Mouse (Mus musculus) limb, embryonic 11.5 days (tissue): ENCODE data around the gene Olfr984. TPM values are rescaled to one million over a fixed set of nuclear protein-coding genes. Genes with fewer than 3 reads are reported as not detected.

ENCODE experiments used
- ATAC-seq: fragments of 200-750 bp; cut with Nextera tagmentation; 2 replicates; pipeline ENCODE4 v1.8.0; 2017; ENCODE audit warnings: low read depth; ENCODE audit not compliant: insufficient number of reproducible peaks, low FRiP score, low TSS enrichment
- DNase-seq: peaks from one replicate; pipeline ENCODE4 v3.0.0-alpha.2; 2015; ENCODE audit warnings: low spot score
- H3K27ac ChIP-seq: fragments of 300-500 bp; sonication (generic); replicated peaks from 2 replicates; pipeline ENCODE4 v1.5.1; 2014; ENCODE audit warnings: low read depth, mild to moderate bottlenecking, low read length
- H3K27me3 ChIP-seq: fragments of 300-500 bp; sonication (generic); 2 replicates; pipeline ENCODE4 v1.6.1; 2014; ENCODE audit warnings: mild to moderate bottlenecking, low read length, mixed read lengths; ENCODE audit not compliant: control insufficient read depth, insufficient read depth
- H3K36me3 ChIP-seq: fragments of 300-500 bp; sonication (generic); 2 replicates; pipeline ENCODE4 v1.6.1; 2014; ENCODE audit warnings: mild to moderate bottlenecking, low read length, moderate library complexity, mixed read lengths; ENCODE audit not compliant: control insufficient read depth, insufficient read depth
- H3K4me1 ChIP-seq: fragments of 300-500 bp; sonication (generic); 2 replicates; pipeline ENCODE4 v1.6.1; 2014; ENCODE audit warnings: low read length, mixed read lengths; ENCODE audit not compliant: control insufficient read depth, insufficient read depth
- H3K4me2 ChIP-seq: fragments of 300-500 bp; sonication (generic); 2 replicates; pipeline ENCODE4 v1.6.1; 2014; ENCODE audit warnings: low read depth, mild to moderate bottlenecking, moderate library complexity; ENCODE audit not compliant: severe bottlenecking
- H3K4me3 ChIP-seq: fragments of 300-500 bp; sonication (generic); 2 replicates; pipeline ENCODE4 v1.5.1; 2014; ENCODE audit warnings: low read depth, low read length
- H3K9ac ChIP-seq: fragments of 300-500 bp; sonication (generic); 2 replicates; pipeline ENCODE4 v1.6.1; 2014; ENCODE audit warnings: mild to moderate bottlenecking, low read length
- H3K9me3 ChIP-seq: fragments of 300-500 bp; sonication (generic); 2 replicates; pipeline ENCODE4 v1.6.1; 2016; ENCODE audit warnings: low read length; ENCODE audit not compliant: control insufficient read depth
- WGBS: fragments of 180-500 bp; shearing (Covaris S2); extraction: QIAGEN DNeasy Blood & Tissue Kit; methylation state at CpG from one replicate; pipeline ENCODE4 v1.1.7; 2014; 5-methylcytosine and 5-hydroxymethylcytosine counted together
- polyA plus RNA-seq: library from polyadenylated mRNA; unstranded; fragments of >200 nt; fragmentation: Nextera tagmentation; extraction: Ambion mirVana; gene quantifications from 2 replicates; pipeline ENCODE4 v1.2.1, GENCODE M21; 2014

Olfr984 gene
- not detected in 2 replicates for polyA plus RNA-seq

- no peaks in the 10 kb centered on the region for H3K27me3 ChIP-seq
- no peaks in the 10 kb centered on the region for H3K4me1 ChIP-seq
- H3K27ac ChIP-seq, result no peak within 1 kb of the TSS
- H3K9me3 ChIP-seq, result no peaks in the 10 kb centered on the region
- no peak for DNase-seq
- H3K4me2 ChIP-seq, result no peak within 1 kb of the TSS
- no peaks in the 10 kb centered on the region for H3K36me3 ChIP-seq
- no peak for ATAC-seq
- 89% methylated on average over 2 of the region's 2 CpGs for WGBS
- H3K9ac ChIP-seq, result no peak within 1 kb of the TSS
- no peak within 1 kb of the TSS for H3K4me3 ChIP-seq
Observed at GRCm38 (mm10) chr9:40114106-40114505, at the start of gene Olfr984. Olfr984 (minus strand) TSS chr9:40114206.

- Histone ChIP-seq H3K9ac (no peak overlapping the region), H3K4me2 (no peak overlapping the region), H3K27me3 (no peaks in the 10 kb centered on the region), H3K4me3 (no peak overlapping the region), H3K4me1 (no peaks in the 10 kb centered on the region), H3K9me3 (no peaks in the 10 kb centered on the region), H3K36me3 (no peaks in the 10 kb centered on the region), H3K27ac (no peak overlapping the region)
- WGBS, result 71% methylated on average over 4 of the region's 4 CpGs
- ATAC-seq (no peak), DNase-seq (no peak)
Observed at GRCm38 (mm10) chr9:40155118-40155644, 41.2 kb upstream of the Olfr984 start.

- WGBS, result 62% methylated on average over 1 of the region's 1 CpGs
- Histone ChIP-seq H3K27me3 (no peaks in the 10 kb centered on the region), H3K4me2 (no peak overlapping the region)
Observed at GRCm38 (mm10) chr9:40141544-40141943, 27.5 kb upstream of the Olfr984 start.

DNA sequence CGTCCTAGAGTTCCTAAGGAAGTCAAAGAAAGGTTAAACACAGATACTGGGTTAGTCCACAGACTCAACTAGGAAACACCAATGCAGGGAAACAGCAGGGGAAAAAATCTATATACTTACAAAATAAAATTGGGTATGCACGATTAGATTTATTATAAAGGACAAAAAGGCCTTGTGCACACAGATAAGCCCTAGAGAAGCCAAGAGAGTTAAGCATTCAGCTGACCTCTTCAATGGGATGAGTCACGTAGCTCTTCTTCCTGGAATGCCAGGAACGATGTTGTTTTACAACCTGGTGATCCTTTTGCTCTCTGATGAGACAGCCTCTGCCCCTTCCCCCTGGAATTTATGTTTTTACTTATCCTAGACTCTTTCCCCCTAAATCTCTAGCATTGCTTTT is 25.5 kb upstream of the Olfr984 start:
- Histone ChIP-seq H3K9ac (no peak overlapping the region), H3K9me3 (no peaks in the 10 kb centered on the region), H3K4me2 (no peak overlapping the region), H3K36me3 (no peaks in the 10 kb centered on the region), H3K4me3 (no peak overlapping the region), H3K27ac (no peak overlapping the region), H3K4me1 (no peaks in the 10 kb centered on the region), H3K27me3 (no peaks in the 10 kb centered on the region)
- no peak for ATAC-seq
- DNase-seq, result no peak
- 61% methylated on average over 4 of the region's 4 CpGs for WGBS

More at GRCm38 (mm10) chr9:40141544-40141943, 27.5 kb upstream of the Olfr984 start:
- no peak overlapping the region for H3K4me3 ChIP-seq
- H3K9me3 ChIP-seq, result no peaks in the 10 kb centered on the region
- H3K9ac ChIP-seq, result no peak overlapping the region
- DNase-seq (no peak), ATAC-seq (no peak)
- H3K27ac ChIP-seq, result no peak overlapping the region
- no peaks in the 10 kb centered on the region for H3K36me3 ChIP-seq
- H3K4me1 ChIP-seq, result no peaks in the 10 kb centered on the region

DNA sequence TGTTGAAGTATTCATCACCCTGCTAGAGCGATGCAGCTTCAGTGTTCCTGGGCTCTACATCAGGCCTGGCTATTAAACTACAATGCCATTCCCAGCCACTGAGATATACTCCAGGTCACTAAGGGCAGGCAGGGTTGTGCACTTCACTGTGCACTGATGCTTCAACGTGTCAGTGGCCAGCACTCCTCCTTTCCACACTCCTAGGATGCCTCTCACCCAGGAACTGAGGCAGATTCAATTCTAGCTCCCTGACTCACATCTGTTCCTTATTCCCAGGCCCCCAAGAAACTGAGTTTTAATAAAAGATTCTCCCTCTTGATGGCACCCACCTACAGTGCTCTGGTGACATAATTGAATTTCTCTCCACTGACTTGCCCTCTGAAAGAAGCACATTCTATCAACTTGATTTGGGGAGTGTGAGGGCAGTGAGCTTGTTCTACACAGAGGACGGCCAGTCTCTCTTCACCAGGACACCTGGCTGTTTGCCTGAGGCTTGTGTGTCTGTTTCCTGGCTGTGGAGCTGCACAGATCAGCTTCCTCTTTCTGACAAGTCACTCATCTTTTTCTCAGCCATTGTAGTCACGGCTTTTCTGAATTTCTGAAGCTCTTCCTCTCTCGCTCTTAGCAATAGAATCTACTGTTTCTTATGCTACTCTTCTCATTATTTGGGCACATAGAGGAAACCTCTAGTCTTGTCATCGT is 23.1 kb upstream of the Olfr984 start:
- H3K27me3 ChIP-seq, result no peaks in the 10 kb centered on the region
- ATAC-seq (no peak), DNase-seq (no peak)
- H3K9ac ChIP-seq, result no peak overlapping the region
- no peak overlapping the region for H3K4me2 ChIP-seq
- H3K4me3 ChIP-seq, result no peak overlapping the region
- H3K4me1 ChIP-seq, result no peaks in the 10 kb centered on the region
- no peaks in the 10 kb centered on the region for H3K9me3 ChIP-seq
- H3K27ac ChIP-seq, result no peak overlapping the region
- WGBS, result 79% methylated on average over 6 of the region's 6 CpGs
- H3K36me3 ChIP-seq, result no peaks in the 10 kb centered on the region

DNA sequence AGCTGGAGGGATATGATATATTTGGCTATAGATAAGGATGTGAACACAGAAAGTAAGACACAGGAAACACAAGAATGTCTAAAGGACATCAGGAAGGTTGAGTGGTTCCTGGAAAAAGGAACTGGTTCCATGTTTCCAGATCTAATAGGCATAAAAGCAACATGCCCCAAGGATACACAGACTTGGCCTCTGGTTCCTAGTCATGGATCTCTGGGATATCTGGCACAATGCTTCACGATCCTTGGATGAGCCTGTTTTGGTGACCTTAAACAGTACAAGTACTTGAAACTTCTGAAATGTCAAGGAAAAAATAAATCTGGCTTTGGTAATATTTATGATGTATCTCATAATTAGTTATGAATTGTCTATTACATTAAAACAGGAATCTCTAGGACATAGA is 16.6 kb upstream of the Olfr984 start:
- Histone ChIP-seq H3K9ac (no peak overlapping the region), H3K27ac (no peak overlapping the region), H3K9me3 (no peaks in the 10 kb centered on the region), H3K4me2 (no peak overlapping the region), H3K36me3 (no peaks in the 10 kb centered on the region), H3K27me3 (no peaks in the 10 kb centered on the region), H3K4me1 (no peaks in the 10 kb centered on the region), H3K4me3 (no peak overlapping the region)
- DNase-seq, result no peak
- 92% methylated on average over 1 of the region's 1 CpGs for WGBS
- no peak for ATAC-seq

- no peaks in the 10 kb centered on the region for H3K36me3 ChIP-seq
- WGBS, result 87% methylated on average over 1 of the region's 1 CpGs
- H3K4me2 ChIP-seq, result no peak within 1 kb of the TSS
- H3K27ac ChIP-seq, result no peak within 1 kb of the TSS
- H3K9ac ChIP-seq, result no peak within 1 kb of the TSS
- H3K4me1 ChIP-seq, result no peaks in the 10 kb centered on the region
- DNase-seq (no peak), ATAC-seq (no peak)
- H3K27me3 ChIP-seq, result no peaks in the 10 kb centered on the region
- no peak within 1 kb of the TSS for H3K4me3 ChIP-seq
- no peaks in the 10 kb centered on the region for H3K9me3 ChIP-seq
Observed at GRCm38 (mm10) chr9:40130084-40130483, 16.1 kb upstream of the Olfr984 start, which contains the start of gene Olfr985. Olfr985 (minus strand) TSS chr9:40130184.

DNA sequence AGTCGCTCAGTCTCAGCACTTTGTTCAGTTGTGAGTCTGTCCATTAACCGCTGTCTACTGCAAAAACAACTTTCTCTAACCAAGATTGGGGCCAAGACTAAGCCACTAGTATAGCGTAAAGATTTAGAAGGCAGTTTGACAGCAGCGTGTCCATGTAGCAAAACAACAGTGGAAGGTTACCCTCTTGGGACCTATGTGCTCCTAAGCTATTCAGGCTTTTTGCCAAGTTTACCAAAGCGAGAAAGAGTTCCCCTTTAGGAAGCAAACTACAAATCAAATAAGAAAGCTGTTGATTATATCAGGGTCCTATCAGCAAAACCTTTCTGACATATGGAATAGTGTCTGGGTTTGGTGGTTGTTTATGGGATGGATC is 3.3 kb upstream of the Olfr984 start:
- ATAC-seq (no peak), DNase-seq (no peak)
- H3K4me1 ChIP-seq, result no peaks in the 10 kb centered on the region
- no peak overlapping the region for H3K4me2 ChIP-seq
- H3K9me3 ChIP-seq, result no peaks in the 10 kb centered on the region
- 88% methylated on average over 5 of the region's 5 CpGs for WGBS
- H3K27me3 ChIP-seq, result no peaks in the 10 kb centered on the region
- no peak overlapping the region for H3K9ac ChIP-seq
- H3K27ac ChIP-seq, result no peak overlapping the region
- H3K4me3 ChIP-seq, result no peak overlapping the region
- no peaks in the 10 kb centered on the region for H3K36me3 ChIP-seq
